Mouse (Mus musculus): Measurements from ENCODE around the gene Sik3. TPM values are rescaled to one million over a fixed set of nuclear protein-coding genes. Genes with fewer than 3 reads are reported as not detected.
"Not testable (repeated sequence)": the region's sequence is repeated elsewhere in the genome, so short reads cannot be mapped to it uniquely, and the experiment has no call there.

The Sik3 gene
- polyA plus RNA-seq, 1 experiment from 2014 or later = 8.9 TPM

GRCm38 (mm10) chr9:46122731-46123130 lies 110.1 kb downstream of the Sik3 start:
- no peak for TF ChIP-seq CTCF (IDR thresholded peaks at IDR 0.05)
- TF ChIP-seq EP300 (IDR thresholded peaks at IDR 0.05) = no peak; the same call in 1 of the 2 replicates
- 58% methylated on average over 9 of the region's 9 CpGs for WGBS
- peak; percentile 40 for DNase-seq (ENCODE audit: low spot score)
- H3K27ac ChIP-seq (ENCODE audit: low read length) = peak overlapping the region; percentile 55
- H3K4me1 ChIP-seq (ENCODE audit: insufficient read depth, low read depth, low read length) = peaks cover 15% of the 10 kb centered on the region
- peak; percentile 30 for ATAC-seq
- no peaks in the 10 kb centered on the region for H3K9me3 ChIP-seq (ENCODE audit: low read length)
- H3K4me2 ChIP-seq (replicated peaks; ENCODE audit: low read depth, low read length) = no peak overlapping the region
- H3K9ac ChIP-seq (replicated peaks; ENCODE audit: low read depth) = no peak overlapping the region
- H3K36me3 ChIP-seq (ENCODE audit: insufficient read depth, low read length) = 0 out of 2 replicates have a peak, but pooled peaks cover 6% of the 10 kb centered on the region
- H3K4me3 ChIP-seq (ENCODE audit: low read depth, low read length) = no peak overlapping the region
- no peaks in the 10 kb centered on the region for H3K27me3 ChIP-seq (replicated peaks; ENCODE audit: insufficient read depth, low read length)

- H3K27me3 ChIP-seq (replicated peaks; ENCODE audit: insufficient read depth, low read length) = no peaks in the 10 kb centered on the region
- no peak for ATAC-seq
- TF ChIP-seq CTCF (IDR thresholded peaks at IDR 0.05) (no peak), EP300 (IDR thresholded peaks at IDR 0.05) (no peak)
- H3K4me2 ChIP-seq (replicated peaks; ENCODE audit: low read depth, low read length) = no peak overlapping the region
- no peak overlapping the region for H3K27ac ChIP-seq (ENCODE audit: low read length)
- DNase-seq (ENCODE audit: low spot score) = peak; percentile 48
- 77% methylated on average over 2 of the region's 2 CpGs for WGBS
- H3K9ac ChIP-seq (replicated peaks; ENCODE audit: low read depth) = no peak overlapping the region
- no peaks in the 10 kb centered on the region for H3K9me3 ChIP-seq (ENCODE audit: low read length)
- peaks cover 3% of the 10 kb centered on the region; the same call in 1 of the 2 replicates for H3K4me1 ChIP-seq (ENCODE audit: insufficient read depth, low read depth, low read length)
- H3K36me3 ChIP-seq (ENCODE audit: insufficient read depth, low read length) = peaks cover 8% of the 10 kb centered on the region
- H3K4me3 ChIP-seq (ENCODE audit: low read depth, low read length) = no peak overlapping the region
Measured at GRCm38 (mm10) chr9:46126295-46126694, 113.7 kb downstream of the Sik3 start.

- no peak overlapping the region for H3K4me3 ChIP-seq (ENCODE audit: low read depth, low read length)
- no peak for DNase-seq (ENCODE audit: low spot score)
- no peak overlapping the region for H3K9ac ChIP-seq (replicated peaks; ENCODE audit: low read depth)
- H3K27me3 ChIP-seq (replicated peaks; ENCODE audit: insufficient read depth, low read length) = no peaks in the 10 kb centered on the region
- no peak overlapping the region for H3K4me2 ChIP-seq (replicated peaks; ENCODE audit: low read depth, low read length)
- ATAC-seq = no peak
- H3K27ac ChIP-seq (ENCODE audit: low read length) = no peak overlapping the region
- 59% methylated on average over 5 of the region's 5 CpGs for WGBS
- TF ChIP-seq CTCF (IDR thresholded peaks at IDR 0.05) = no peak
- no peak for TF ChIP-seq EP300 (IDR thresholded peaks at IDR 0.05)
- H3K4me1 ChIP-seq (ENCODE audit: insufficient read depth, low read depth, low read length) = no peaks in the 10 kb centered on the region; the same call in 1 of the 2 replicates
- H3K36me3 ChIP-seq (ENCODE audit: insufficient read depth, low read length) = peaks cover 17% of the 10 kb centered on the region
- no peaks in the 10 kb centered on the region for H3K9me3 ChIP-seq (ENCODE audit: low read length)
Measured at GRCm38 (mm10) chr9:46127326-46127725, 114.7 kb downstream of the Sik3 start.

- Histone ChIP-seq H3K9ac (replicated peaks; ENCODE audit: low read depth) (no peak overlapping the region), H3K9me3 (ENCODE audit: low read length) (no peaks in the 10 kb centered on the region), H3K27ac (ENCODE audit: low read length) (no peak overlapping the region), H3K4me1 (ENCODE audit: insufficient read depth, low read depth, low read length) (no peaks in the 10 kb centered on the region; the same call in 1 of the 2 replicates), H3K4me3 (ENCODE audit: low read depth, low read length) (no peak overlapping the region), H3K4me2 (replicated peaks; ENCODE audit: low read depth, low read length) (no peak overlapping the region), H3K36me3 (ENCODE audit: insufficient read depth, low read length) (peaks cover 17% of the 10 kb centered on the region), H3K27me3 (replicated peaks; ENCODE audit: insufficient read depth, low read length) (no peaks in the 10 kb centered on the region)
- DNase-seq (ENCODE audit: low spot score) (no peak), ATAC-seq (no peak)
- 82% methylated on average over 2 of the region's 2 CpGs for WGBS
- TF ChIP-seq EP300 (IDR thresholded peaks at IDR 0.05) (no peak), CTCF (IDR thresholded peaks at IDR 0.05) (no peak)
Measured at GRCm38 (mm10) chr9:46129241-46129640, 116.6 kb downstream of the Sik3 start.

- H3K27ac ChIP-seq (ENCODE audit: low read length); H3K9ac ChIP-seq (replicated peaks; ENCODE audit: low read depth); DNase-seq (ENCODE audit: low spot score); H3K4me2 ChIP-seq (replicated peaks; ENCODE audit: low read depth, low read length); H3K27me3 ChIP-seq (replicated peaks; ENCODE audit: insufficient read depth, low read length); H3K4me1 ChIP-seq (ENCODE audit: insufficient read depth, low read depth, low read length); H3K4me3 ChIP-seq (ENCODE audit: low read depth, low read length); H3K9me3 ChIP-seq (ENCODE audit: low read length); ATAC-seq: not testable (repeated sequence)
- H3K36me3 ChIP-seq (ENCODE audit: insufficient read depth, low read length) = peaks cover 11% of the 10 kb centered on the region
Measured at GRCm38 (mm10) chr9:46132821-46133220, 120.2 kb downstream of the Sik3 start.

GRCm38 (mm10) chr9:46138831-46139230 lies 126.2 kb downstream of the Sik3 start:
- 0 out of 2 replicates have a peak, but pooled peaks cover 3% of the 10 kb centered on the region for H3K4me1 ChIP-seq (ENCODE audit: insufficient read depth, low read depth, low read length)
- ATAC-seq (0 out of 2 replicates have a peak, but pooled peaks have one; percentile 26), DNase-seq (ENCODE audit: low spot score) (no peak)
- no peaks in the 10 kb centered on the region for H3K36me3 ChIP-seq (ENCODE audit: insufficient read depth, low read length)
- H3K4me2 ChIP-seq (replicated peaks; ENCODE audit: low read depth, low read length) = no peak overlapping the region
- no peaks in the 10 kb centered on the region for H3K9me3 ChIP-seq (ENCODE audit: low read length)
- WGBS = 55% methylated on average over 6 of the region's 6 CpGs
- no peak overlapping the region for H3K27ac ChIP-seq (ENCODE audit: low read length)
- H3K9ac ChIP-seq (replicated peaks; ENCODE audit: low read depth) = no peak overlapping the region
- H3K4me3 ChIP-seq (ENCODE audit: low read depth, low read length) = no peak overlapping the region
- TF ChIP-seq EP300 (IDR thresholded peaks at IDR 0.05) (no peak), CTCF (IDR thresholded peaks at IDR 0.05) (no peak)
- H3K27me3 ChIP-seq (replicated peaks; ENCODE audit: insufficient read depth, low read length) = no peaks in the 10 kb centered on the region

GRCm38 (mm10) chr9:46140811-46141210 lies 128.2 kb downstream of the Sik3 start:
- ATAC-seq (no peak), DNase-seq (ENCODE audit: low spot score) (no peak)
- no peak overlapping the region for H3K4me2 ChIP-seq (replicated peaks; ENCODE audit: low read depth, low read length)
- H3K27ac ChIP-seq (ENCODE audit: low read length) = no peak overlapping the region
- no peak for TF ChIP-seq EP300 (IDR thresholded peaks at IDR 0.05)
- TF ChIP-seq CTCF (IDR thresholded peaks at IDR 0.05) = no peak
- 0 out of 2 replicates have a peak, but pooled peaks cover 3% of the 10 kb centered on the region for H3K4me1 ChIP-seq (ENCODE audit: insufficient read depth, low read depth, low read length)
- no peak overlapping the region for H3K4me3 ChIP-seq (ENCODE audit: low read depth, low read length)
- 31% methylated on average over 1 of the region's 1 CpGs for WGBS
- no peak overlapping the region for H3K9ac ChIP-seq (replicated peaks; ENCODE audit: low read depth)
- H3K9me3 ChIP-seq (ENCODE audit: low read length) = no peaks in the 10 kb centered on the region
- no peaks in the 10 kb centered on the region for H3K36me3 ChIP-seq (ENCODE audit: insufficient read depth, low read length)
- H3K27me3 ChIP-seq (replicated peaks; ENCODE audit: insufficient read depth, low read length) = no peaks in the 10 kb centered on the region

Data from lung, postnatal 0 days (tissue).